Mouse (Mus musculus): ENCODE data around the gene Myom1. TPM values are rescaled to one million over a fixed set of nuclear protein-coding genes. Genes with fewer than 3 reads are reported as not detected.

The Myom1 gene
- polyA plus RNA-seq, 1 experiment from 2014 or later, result 20.0 TPM

- H3K4me2 ChIP-seq (replicated peaks; ENCODE audit: low read depth, low read length), result no peak overlapping the region
- ATAC-seq (ENCODE audit: insufficient number of reproducible peaks, insufficient read depth, low FRiP score, low read depth), result no peak
- 90% methylated on average over 4 of the region's 4 CpGs for WGBS
- H3K27ac ChIP-seq (ENCODE audit: low read length), result no peak overlapping the region
- H3K4me3 ChIP-seq (ENCODE audit: low read depth, low read length), result no peak overlapping the region
- no peaks in the 10 kb centered on the region for H3K27me3 ChIP-seq (ENCODE audit: control insufficient read depth, insufficient read depth, low read length)
- H3K9ac ChIP-seq (replicated peaks; ENCODE audit: low read depth, low read length), result no peak overlapping the region
- no peaks in the 10 kb centered on the region for H3K9me3 ChIP-seq (ENCODE audit: control insufficient read depth, low read depth, low read length)
- H3K36me3 ChIP-seq (ENCODE audit: control insufficient read depth, insufficient read depth, low read length), result no peaks in the 10 kb centered on the region
- peaks cover 9% of the 10 kb centered on the region; the same call in 1 of the 2 replicates for H3K4me1 ChIP-seq (ENCODE audit: control insufficient read depth, insufficient read depth, low read length)
These were observed 15.1 kb downstream of the Myom1 start for GRCm38 (mm10) chr17:71017457-71017998.

- Histone ChIP-seq H3K27me3 (ENCODE audit: control insufficient read depth, insufficient read depth, low read length) (no peaks in the 10 kb centered on the region), H3K4me3 (ENCODE audit: low read depth, low read length) (no peak overlapping the region), H3K36me3 (ENCODE audit: control insufficient read depth, insufficient read depth, low read length) (no peaks in the 10 kb centered on the region), H3K4me1 (ENCODE audit: control insufficient read depth, insufficient read depth, low read length) (peaks cover 8% of the 10 kb centered on the region; the same call in 1 of the 2 replicates), H3K4me2 (replicated peaks; ENCODE audit: low read depth, low read length) (no peak overlapping the region), H3K27ac (ENCODE audit: low read length) (no peak overlapping the region), H3K9me3 (ENCODE audit: control insufficient read depth, low read depth, low read length) (no peaks in the 10 kb centered on the region), H3K9ac (replicated peaks; ENCODE audit: low read depth, low read length) (no peak overlapping the region)
- no peak for ATAC-seq (ENCODE audit: insufficient number of reproducible peaks, insufficient read depth, low FRiP score, low read depth)
- WGBS, result 95% methylated on average over 3 of the region's 3 CpGs
These were observed 15.7 kb downstream of the Myom1 start for GRCm38 (mm10) chr17:71018151-71018550.

- H3K4me2 ChIP-seq (replicated peaks; ENCODE audit: low read depth, low read length), result no peak overlapping the region
These were observed 16.3 kb downstream of the Myom1 start for GRCm38 (mm10) chr17:71018616-71019308.

DNA sequence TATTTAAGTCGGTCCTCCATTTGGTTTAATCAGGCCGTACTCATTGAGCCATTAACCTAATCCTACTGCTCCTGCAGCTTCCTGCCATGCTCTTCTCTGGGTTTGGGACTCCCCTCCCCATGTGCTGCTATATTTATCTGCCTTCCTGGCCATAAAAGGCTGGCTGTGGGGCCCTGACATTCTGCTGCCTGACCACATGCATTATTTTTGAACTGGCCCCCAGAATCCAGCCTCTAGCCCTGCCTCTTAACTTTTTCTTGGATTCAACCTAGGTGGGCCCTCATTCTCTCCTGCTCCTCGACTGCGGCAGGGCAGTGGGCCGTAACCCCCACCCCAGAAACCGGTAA, 16.8 kb downstream of the Myom1 start:
- ATAC-seq (ENCODE audit: insufficient number of reproducible peaks, insufficient read depth, low FRiP score, low read depth), result no peak
- H3K27ac ChIP-seq (ENCODE audit: low read length), result no peak overlapping the region
- no peaks in the 10 kb centered on the region for H3K36me3 ChIP-seq (ENCODE audit: control insufficient read depth, insufficient read depth, low read length)
- WGBS, result 22% methylated on average over 6 of the region's 6 CpGs
- peaks cover 5% of the 10 kb centered on the region; the same call in 1 of the 2 replicates for H3K4me1 ChIP-seq (ENCODE audit: control insufficient read depth, insufficient read depth, low read length)
- 0 out of 2 replicates have a peak overlapping the region, but pooled peaks have one; percentile 25 for H3K4me2 ChIP-seq (replicated peaks; ENCODE audit: low read depth, low read length)
- H3K9ac ChIP-seq (replicated peaks; ENCODE audit: low read depth, low read length), result no peak overlapping the region
- 0 out of 2 replicates have a peak overlapping the region, but pooled peaks have one; percentile 3 for H3K4me3 ChIP-seq (ENCODE audit: low read depth, low read length)
- H3K9me3 ChIP-seq (ENCODE audit: control insufficient read depth, low read depth, low read length), result no peaks in the 10 kb centered on the region
- H3K27me3 ChIP-seq (ENCODE audit: control insufficient read depth, insufficient read depth, low read length), result no peaks in the 10 kb centered on the region

More at GRCm38 (mm10) chr17:71018616-71019308, 16.3 kb downstream of the Myom1 start:
- Histone ChIP-seq H3K27me3 (ENCODE audit: control insufficient read depth, insufficient read depth, low read length) (no peaks in the 10 kb centered on the region), H3K4me1 (ENCODE audit: control insufficient read depth, insufficient read depth, low read length) (peaks cover 5% of the 10 kb centered on the region; the same call in 1 of the 2 replicates), H3K36me3 (ENCODE audit: control insufficient read depth, insufficient read depth, low read length) (no peaks in the 10 kb centered on the region), H3K4me3 (ENCODE audit: low read depth, low read length) (no peak overlapping the region), H3K9me3 (ENCODE audit: control insufficient read depth, low read depth, low read length) (no peaks in the 10 kb centered on the region), H3K9ac (replicated peaks; ENCODE audit: low read depth, low read length) (no peak overlapping the region), H3K27ac (ENCODE audit: low read length) (no peak overlapping the region)
- ATAC-seq (ENCODE audit: insufficient number of reproducible peaks, insufficient read depth, low FRiP score, low read depth), result no peak
- 75% methylated on average over 15 of the region's 15 CpGs for WGBS

DNA sequence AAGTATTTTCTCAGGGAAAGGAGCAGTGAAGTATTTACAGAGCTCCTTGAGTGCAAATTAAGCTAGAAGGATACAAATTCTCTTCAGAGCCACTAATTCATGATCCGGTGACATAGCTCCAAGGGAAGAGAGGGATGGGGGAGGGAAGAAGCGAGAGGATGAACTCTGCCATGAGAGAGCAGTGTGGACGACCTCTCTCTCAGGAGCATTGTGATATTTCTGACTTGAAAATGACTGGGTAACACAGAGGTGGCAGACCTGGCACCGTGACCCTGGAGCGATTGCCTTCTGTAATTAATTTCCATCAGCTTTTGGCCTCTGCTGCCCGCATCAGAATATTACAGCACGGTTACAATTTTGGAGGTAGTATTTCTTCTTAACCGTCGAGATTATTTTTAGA, 17.4 kb downstream of the Myom1 start:
- H3K4me2 ChIP-seq (replicated peaks; ENCODE audit: low read depth, low read length), result 0 out of 2 replicates have a peak overlapping the region, but pooled peaks have one; percentile 25

GRCm38 (mm10) chr17:71022841-71023240, 20.4 kb downstream of the Myom1 start:
- no peak overlapping the region for H3K4me3 ChIP-seq (ENCODE audit: low read depth, low read length)
- no peak overlapping the region for H3K9ac ChIP-seq (replicated peaks; ENCODE audit: low read depth, low read length)
- no peaks in the 10 kb centered on the region for H3K27me3 ChIP-seq (ENCODE audit: control insufficient read depth, insufficient read depth, low read length)
- H3K4me1 ChIP-seq (ENCODE audit: control insufficient read depth, insufficient read depth, low read length), result peaks cover 5% of the 10 kb centered on the region; the same call in 1 of the 2 replicates
- no peak overlapping the region for H3K27ac ChIP-seq (ENCODE audit: low read length)
- H3K4me2 ChIP-seq (replicated peaks; ENCODE audit: low read depth, low read length), result no peak overlapping the region
- WGBS, result 90% methylated on average over 13 of the region's 13 CpGs
- no peak for ATAC-seq (ENCODE audit: insufficient number of reproducible peaks, insufficient read depth, low FRiP score, low read depth)
- no peaks in the 10 kb centered on the region for H3K9me3 ChIP-seq (ENCODE audit: control insufficient read depth, low read depth, low read length)
- no peaks in the 10 kb centered on the region for H3K36me3 ChIP-seq (ENCODE audit: control insufficient read depth, insufficient read depth, low read length)

More for the DNA sequence above, 17.4 kb downstream of the Myom1 start:
- peaks cover 5% of the 10 kb centered on the region; the same call in 1 of the 2 replicates for H3K4me1 ChIP-seq (ENCODE audit: control insufficient read depth, insufficient read depth, low read length)
- WGBS, result 59% methylated on average over 9 of the region's 9 CpGs
- no peaks in the 10 kb centered on the region for H3K36me3 ChIP-seq (ENCODE audit: control insufficient read depth, insufficient read depth, low read length)
- H3K27me3 ChIP-seq (ENCODE audit: control insufficient read depth, insufficient read depth, low read length), result no peaks in the 10 kb centered on the region
- no peak overlapping the region for H3K9ac ChIP-seq (replicated peaks; ENCODE audit: low read depth, low read length)
- H3K9me3 ChIP-seq (ENCODE audit: control insufficient read depth, low read depth, low read length), result no peaks in the 10 kb centered on the region
- H3K27ac ChIP-seq (ENCODE audit: low read length), result no peak overlapping the region
- ATAC-seq (ENCODE audit: insufficient number of reproducible peaks, insufficient read depth, low FRiP score, low read depth), result no peak
- H3K4me3 ChIP-seq (ENCODE audit: low read depth, low read length), result 0 out of 2 replicates have a peak overlapping the region, but pooled peaks have one; percentile 3

DNA sequence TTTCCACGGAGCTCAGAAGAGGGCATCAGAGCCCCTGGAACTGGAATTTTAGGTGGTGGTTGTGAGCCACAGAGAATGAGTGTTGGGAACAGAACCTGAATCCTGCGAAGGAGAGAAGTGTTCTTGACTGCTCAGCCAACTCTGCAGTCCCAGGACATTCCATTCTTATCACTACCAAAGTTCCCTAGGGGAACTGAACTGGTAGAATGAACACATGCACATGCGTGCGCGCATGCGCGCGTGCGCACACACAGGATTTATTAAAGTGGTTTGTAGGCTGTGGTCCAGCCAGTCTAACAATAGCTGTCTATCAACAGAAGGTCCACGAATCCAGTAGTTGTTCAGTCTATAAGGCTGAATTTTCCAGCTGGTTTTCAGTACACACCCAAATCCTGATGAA, 21.6 kb downstream of the Myom1 start:
- no peak overlapping the region for H3K4me2 ChIP-seq (replicated peaks; ENCODE audit: low read depth, low read length)
- peaks cover 5% of the 10 kb centered on the region; the same call in 1 of the 2 replicates for H3K4me1 ChIP-seq (ENCODE audit: control insufficient read depth, insufficient read depth, low read length)
- no peaks in the 10 kb centered on the region for H3K9me3 ChIP-seq (ENCODE audit: control insufficient read depth, low read depth, low read length)
- no peaks in the 10 kb centered on the region for H3K27me3 ChIP-seq (ENCODE audit: control insufficient read depth, insufficient read depth, low read length)
- 95% methylated on average over 10 of the region's 10 CpGs for WGBS
- no peak overlapping the region for H3K9ac ChIP-seq (replicated peaks; ENCODE audit: low read depth, low read length)
- H3K36me3 ChIP-seq (ENCODE audit: control insufficient read depth, insufficient read depth, low read length), result no peaks in the 10 kb centered on the region
- no peak overlapping the region for H3K27ac ChIP-seq (ENCODE audit: low read length)
- H3K4me3 ChIP-seq (ENCODE audit: low read depth, low read length), result no peak overlapping the region
- no peak for ATAC-seq (ENCODE audit: insufficient number of reproducible peaks, insufficient read depth, low FRiP score, low read depth)

GRCm38 (mm10) chr17:71025922-71026321, 23.5 kb downstream of the Myom1 start:
- Histone ChIP-seq H3K36me3 (ENCODE audit: control insufficient read depth, insufficient read depth, low read length) (no peaks in the 10 kb centered on the region), H3K27ac (ENCODE audit: low read length) (no peak overlapping the region), H3K9ac (replicated peaks; ENCODE audit: low read depth, low read length) (no peak overlapping the region), H3K4me3 (ENCODE audit: low read depth, low read length) (no peak overlapping the region), H3K27me3 (ENCODE audit: control insufficient read depth, insufficient read depth, low read length) (no peaks in the 10 kb centered on the region), H3K4me2 (replicated peaks; ENCODE audit: low read depth, low read length) (no peak overlapping the region), H3K4me1 (ENCODE audit: control insufficient read depth, insufficient read depth, low read length) (no peaks in the 10 kb centered on the region), H3K9me3 (ENCODE audit: control insufficient read depth, low read depth, low read length) (no peaks in the 10 kb centered on the region)
- ATAC-seq (ENCODE audit: insufficient number of reproducible peaks, insufficient read depth, low FRiP score, low read depth), result no peak
- WGBS, result 78% methylated on average over 8 of the region's 8 CpGs
